Mouse (Mus musculus) spleen, postnatal 36 days (tissue): ENCODE measurements around the gene 1110012L19Rik.
"Not testable (repeated sequence)": the region's sequence is repeated elsewhere in the genome, so short reads cannot be mapped to it uniquely, and the experiment has no call there.

Source experiments
- DNase-seq, 2 experiments: peaks; one replicate each; pipeline ENCODE4 v3.0.0; 2022; ENCODE audit warnings: low spot score in 2 of 2, mixed read lengths in 1 of 2

Gene 1110012L19Rik

GRCm38 (mm10) chrX:70385276-70385961 lies at the start of gene 1110012L19Rik:
1110012L19Rik (plus strand) TSS chrX:70385877.
- peak; percentile 70 to 80 for DNase-seq

GRCm38 (mm10) chrX:70362985-70363384 lies 22.7 kb upstream of the 1110012L19Rik start:
- DNase-seq = no peak

GRCm38 (mm10) chrX:70363446-70363845 lies 22.2 kb upstream of the 1110012L19Rik start:
- no peak for DNase-seq

- DNase-seq = no peak
Measured at GRCm38 (mm10) chrX:70364202-70364601, 21.5 kb upstream of the 1110012L19Rik start.

- DNase-seq = peak; percentile 89 to 90
Measured at GRCm38 (mm10) chrX:70364661-70365613, 20.7 kb upstream of the 1110012L19Rik start, which contains the start of gene Ids. Ids (minus strand) TSS chrX:70365084.

GRCm38 (mm10) chrX:70369758-70370157 lies 15.9 kb upstream of the 1110012L19Rik start:
- not testable (repeated sequence) for DNase-seq

- not testable (repeated sequence) for DNase-seq
Measured at GRCm38 (mm10) chrX:70374469-70375110, 11.1 kb upstream of the 1110012L19Rik start.

GRCm38 (mm10) chrX:70384917-70385275 lies 781 bp upstream of the 1110012L19Rik start:
- no peak for DNase-seq

- no peak for DNase-seq
Measured at GRCm38 (mm10) chrX:70385962-70386351, 280 bp downstream of the 1110012L19Rik start.

- not testable (repeated sequence) for DNase-seq
Measured at GRCm38 (mm10) chrX:70392636-70393035, 7.0 kb downstream of the 1110012L19Rik start.

GRCm38 (mm10) chrX:70425473-70425872 lies 39.8 kb downstream of the 1110012L19Rik start:
- DNase-seq = peak in 1 of 2 experiments; percentile 0
